Mouse (Mus musculus) CH12.LX (cell line): ENCODE measurements around the gene Jkamp. TPM values are rescaled to one million over a fixed set of nuclear protein-coding genes. Genes with fewer than 3 reads are reported as not detected.

Experiments
- DNase-seq: peaks from one replicate; pipeline ENCODE4 v3.0.0-alpha.2; 2013; ENCODE audit errors: extremely low read depth
- H3K27ac ChIP-seq: 2 replicates; pipeline ENCODE4 v1.5.1; 2012; ENCODE audit warnings: low read depth, mild to moderate bottlenecking, control low read depth, moderate library complexity; ENCODE audit not compliant: insufficient read depth
- H3K27me3 ChIP-seq: replicated peaks from 2 replicates; pipeline ENCODE3; 2012; ENCODE audit warnings: inconsistent platforms
- H3K36me3 ChIP-seq, 2 experiments: replicated peaks in 1 of 2; 2 replicates each; pipeline versions ENCODE3 to v1.6.1; 2012; ENCODE audit warnings: inconsistent platforms in 1 of 2, low read length in 1 of 2, mild to moderate bottlenecking in 1 of 2, mixed read lengths in 1 of 2, moderate library complexity in 1 of 2; ENCODE audit not compliant: control insufficient read depth in 1 of 2, insufficient read depth in 1 of 2
- H3K4me1 ChIP-seq, 2 experiments: 2 replicates each; pipeline ENCODE4 v1.6.1; 2012; ENCODE audit warnings: inconsistent platforms in 1 of 2, moderate library complexity in 1 of 2; ENCODE audit not compliant: insufficient read depth in 2 of 2, control insufficient read depth in 1 of 2
- H3K4me2 ChIP-seq: 2 replicates; pipeline ENCODE4 v1.6.1; 2012; ENCODE audit warnings: low read depth, mild to moderate bottlenecking, control low read depth; ENCODE audit not compliant: poor library complexity, insufficient read depth, severe bottlenecking
- H3K4me3 ChIP-seq, 3 experiments: fragments of 150-350 bp in 1 of 3; sonication (generic) in 1 of 3; replicated peaks in 1 of 3; 2 replicates each; pipeline versions ENCODE3 to v1.5.1; 2011 to 2012; ENCODE audit warnings: low read depth in 2 of 3, low read length in 2 of 3, mild to moderate bottlenecking in 2 of 3, moderate library complexity in 2 of 3, control low read depth in 1 of 3, improper control_type of control experiment in 1 of 3, inconsistent platforms in 1 of 3, mixed read lengths in 1 of 3; ENCODE audit not compliant: poor library complexity in 1 of 3
- H3K79me2 ChIP-seq: replicated peaks from 2 replicates; pipeline ENCODE4 v1.6.1; 2012; ENCODE audit warnings: mild to moderate bottlenecking, moderate library complexity; ENCODE audit not compliant: control insufficient read depth, poor library complexity, insufficient read depth, severe bottlenecking; ENCODE audit errors: extremely low read depth
- H3K9ac ChIP-seq: 2 replicates; pipeline ENCODE4 v1.6.1; 2012; ENCODE audit warnings: low read depth, mild to moderate bottlenecking, control low read depth, moderate library complexity; ENCODE audit not compliant: insufficient read depth
- H3K9me3 ChIP-seq: replicated peaks from 2 replicates; pipeline ENCODE3; 2012; ENCODE audit warnings: low read length, inconsistent platforms, mixed read lengths
- BHLHE40 ChIP-seq: IDR thresholded peaks from 2 replicates; pipeline ENCODE4 v1.6.1; 2011; ENCODE audit warnings: mild to moderate bottlenecking, low read depth, low read length, improper control_type of control experiment
- CHD1 ChIP-seq: IDR thresholded peaks from 2 replicates; pipeline ENCODE4 v1.6.1; 2012; ENCODE audit warnings: low read depth, low read length, improper control_type of control experiment, inconsistent platforms
- CHD2 ChIP-seq: IDR thresholded peaks from 2 replicates; pipeline ENCODE4 v1.6.1; 2011; ENCODE audit warnings: low read length, improper control_type of control experiment
- CTCF ChIP-seq, 2 experiments: IDR thresholded peaks in 1 of 2; conservative IDR thresholded peaks in 1 of 2; 2 replicates each; pipeline ENCODE4 v1.5.1; 2011 to 2012; ENCODE audit warnings: low read depth in 2 of 2, low read length in 2 of 2, improper control_type of control experiment in 1 of 2, inconsistent platforms in 1 of 2, mild to moderate bottlenecking in 1 of 2, moderate library complexity in 1 of 2
- ELF1 ChIP-seq: IDR thresholded peaks from 2 replicates; pipeline ENCODE4 v1.6.1; 2014; ENCODE audit warnings: low read depth, mild to moderate bottlenecking, inconsistent platforms, low read length, improper control_type of control experiment
- EP300 ChIP-seq: IDR thresholded peaks from 2 replicates; pipeline ENCODE4 v1.6.1; 2011; ENCODE audit warnings: low read length, improper control_type of control experiment
- HCFC1 ChIP-seq: IDR thresholded peaks from 2 replicates; pipeline ENCODE4 v1.6.1; 2012; ENCODE audit warnings: low read depth, mild to moderate bottlenecking, inconsistent platforms, low read length, improper control_type of control experiment
- IRF4 ChIP-seq: IDR thresholded peaks from 2 replicates; pipeline ENCODE4 v1.6.1; 2014; ENCODE audit warnings: low read depth, mild to moderate bottlenecking, inconsistent platforms, low read length, improper control_type of control experiment
- JUND ChIP-seq: conservative IDR thresholded peaks from 2 replicates; pipeline ENCODE4 v1.6.1; 2011; ENCODE audit warnings: low read depth, low read length, improper control_type of control experiment
- KAT2A ChIP-seq: IDR thresholded peaks from 2 replicates; pipeline ENCODE4 v1.6.1; 2012; ENCODE audit warnings: low read length, improper control_type of control experiment, inconsistent platforms; ENCODE audit not compliant: insufficient replicate concordance
- MAFK ChIP-seq: IDR thresholded peaks from 2 replicates; pipeline ENCODE4 v1.6.1; 2011; ENCODE audit warnings: low read length, improper control_type of control experiment; ENCODE audit not compliant: insufficient replicate concordance
- MAZ ChIP-seq: IDR thresholded peaks from 2 replicates; pipeline ENCODE4 v1.6.1; 2012; ENCODE audit warnings: low read depth, mild to moderate bottlenecking, inconsistent platforms, low read length, improper control_type of control experiment, moderate library complexity
- MEF2A ChIP-seq: IDR thresholded peaks from 2 replicates; pipeline ENCODE4 v1.6.1; 2014; ENCODE audit warnings: low read depth, mild to moderate bottlenecking, inconsistent platforms, low read length, improper control_type of control experiment, borderline replicate concordance
- RAD21 ChIP-seq: IDR thresholded peaks from 2 replicates; pipeline ENCODE4 v1.6.1; 2011; ENCODE audit warnings: low read depth, mild to moderate bottlenecking, low read length, improper control_type of control experiment, moderate library complexity
- SIN3A ChIP-seq: IDR thresholded peaks from 2 replicates; pipeline ENCODE4 v1.6.1; 2012; ENCODE audit warnings: low read length, improper control_type of control experiment, inconsistent platforms
- SMC3 ChIP-seq: IDR thresholded peaks from 2 replicates; pipeline ENCODE4 v1.6.1; 2011; ENCODE audit warnings: low read depth, low read length, improper control_type of control experiment
- TBP ChIP-seq: conservative IDR thresholded peaks from 2 replicates; pipeline ENCODE4 v1.6.1; 2011; ENCODE audit warnings: low read depth, low read length, improper control_type of control experiment
- TCF12 ChIP-seq: IDR thresholded peaks from 2 replicates; pipeline ENCODE4 v1.6.1; 2014; ENCODE audit warnings: low read depth, mild to moderate bottlenecking, inconsistent platforms, low read length, improper control_type of control experiment
- UBTF ChIP-seq: IDR thresholded peaks from 2 replicates; pipeline ENCODE4 v1.6.1; 2012; ENCODE audit warnings: low read depth, mild to moderate bottlenecking, inconsistent platforms, low read length, improper control_type of control experiment, moderate library complexity
- USF1 ChIP-seq: IDR thresholded peaks from 2 replicates; pipeline ENCODE4 v1.6.1; 2014; ENCODE audit warnings: low read depth, mild to moderate bottlenecking, inconsistent platforms, low read length, improper control_type of control experiment
- ZKSCAN1 ChIP-seq: IDR thresholded peaks from 2 replicates; pipeline ENCODE4 v1.6.1; 2012; ENCODE audit warnings: low read depth, inconsistent platforms, low read length, improper control_type of control experiment, borderline replicate concordance
- ZNF384 ChIP-seq: IDR thresholded peaks from 2 replicates; pipeline ENCODE4 v1.6.1; 2012; ENCODE audit warnings: low read depth, low read length, improper control_type of control experiment, inconsistent platforms
- dilution Hi-C: fragments of 300-500 bp; cut with MboI; formaldehyde crosslinking; loops from 2 replicates; pipeline ENCODE4 v1.14.3; 2020; ENCODE audit warnings: low sequenced_read_pairs; ENCODE audit not compliant: extremely low pct_unique_long_range_greater_than_20kb, extremely low pct_ligation_motif_present
- in situ Hi-C: fragments of 300-500 bp; cut with MboI; formaldehyde crosslinking; loops from 3 replicates; pipeline ENCODE4 v1.14.3; 2019; ENCODE audit warnings: low sequenced_read_pairs, low pct_ligation_motif_present, low pct_unique_long_range_greater_than_20kb, mixed read lengths
- polyA plus RNA-seq: library from polyadenylated mRNA; unstranded; fragments of >175 nt; gene quantifications from 2 replicates; pipeline ENCODE4 v1.2.1, GENCODE M21; 2012; ENCODE audit warnings: low read depth; ENCODE audit not compliant: insufficient read length
- total RNA-seq, 2 experiments: library from RNA; depleted of rRNA; stranded (reverse); fragments of 300-350 nt in 1 of 2; fragments of >200 nt in 1 of 2; gene quantifications; 2 replicates each; pipeline ENCODE4 v1.2.3; 2012 to 2014

Jkamp gene
- total and polyA plus RNA-seq, 3 experiments, result 20.0 to 35.0 (median 27.5) TPM

GRCm38 (mm10) chr12:72053303-72053702 is 32.1 kb upstream of the Jkamp start:
- Histone ChIP-seq H3K79me2 (no peaks in the 10 kb centered on the region), H3K9me3 (peaks cover 8% of the 10 kb centered on the region), H3K4me2 (no peak overlapping the region), H3K27ac (no peak overlapping the region), H3K4me3 (no peak overlapping the region), H3K36me3 (no peaks in the 10 kb centered on the region), H3K27me3 (no peaks in the 10 kb centered on the region), H3K4me1 (peaks cover 0 to under 1% of the 10 kb centered on the region in 2 experiments; a peak in 2 of 4 replicates), H3K9ac (no peak overlapping the region)
- in situ Hi-C loops (no loop called here), dilution Hi-C loops (no loop called here)
- peak; percentile 41 for DNase-seq
- TF ChIP-seq SMC3 (peak; percentile 20), CTCF (conservative IDR thresholded peaks at IDR 0.05 in 1 of 2, IDR thresholded peaks at IDR 0.05 in 1 of 2; ENCODE audit: low read depth in 2 of 2, low read length in 2 of 2) (peak; percentile 37 to 67; a peak in 3 of 4 replicates), RAD21 (peak; percentile 56), ZNF384 (peak; percentile 67), IRF4 (no peak)
- TF ChIP-seq, all 38 proteins: peak for 4

- TF ChIP-seq TBP (no peak), JUND (no peak), MAFK (no peak), ELF1 (no peak), BHLHE40 (no peak), USF1 (no peak), CHD2 (no peak), CHD1 (no peak), MAZ (no peak), MEF2A (no peak), EP300 (no peak), ZKSCAN1 (no peak), KAT2A (no peak), RAD21 (no peak), SMC3 (no peak), TCF12 (no peak), UBTF (no peak), HCFC1 (no peak), SIN3A (no peak)
- H3K4me2 ChIP-seq, result no peak overlapping the region
- in situ Hi-C loops, result no loop called here
- no peak for DNase-seq
- no peaks in the 10 kb centered on the region for H3K79me2 ChIP-seq
- dilution Hi-C loops, result no loop called here
- H3K9me3 ChIP-seq, result peaks cover 8% of the 10 kb centered on the region
- no peak overlapping the region for H3K4me3 ChIP-seq
- no peak overlapping the region for H3K9ac ChIP-seq
- H3K27ac ChIP-seq, result no peak overlapping the region
- H3K36me3 ChIP-seq, result no peaks in the 10 kb centered on the region
- H3K27me3 ChIP-seq, result no peaks in the 10 kb centered on the region
- no peaks in the 10 kb centered on the region for H3K4me1 ChIP-seq
Observed at GRCm38 (mm10) chr12:72053851-72054250, 31.5 kb upstream of the Jkamp start.
